Mouse (Mus musculus) adrenal gland, postnatal 14 days (tissue): Measurements from ENCODE around the gene Ppp1ca. TPM values are rescaled to one million over a fixed set of nuclear protein-coding genes. Genes with fewer than 3 reads are reported as not detected.

Experiments used
- DNase-seq: peaks from one replicate; pipeline ENCODE4 v3.0.0; 2021; ENCODE audit warnings: mixed read lengths
- microRNA-seq, 2 experiments: library from miRNA; unstranded; fragments of <30 nt; microRNA quantifications; one replicate each; pipeline ENCODE4 v1.2.0; 2021
- total RNA-seq: library from RNA; stranded (reverse); gene quantifications from 2 replicates; pipeline ENCODE4 v1.2.3, GENCODE M21; 2021

Gene Ppp1ca
- total RNA-seq, 1 experiment from 2014 or later = 369 TPM

DNA sequence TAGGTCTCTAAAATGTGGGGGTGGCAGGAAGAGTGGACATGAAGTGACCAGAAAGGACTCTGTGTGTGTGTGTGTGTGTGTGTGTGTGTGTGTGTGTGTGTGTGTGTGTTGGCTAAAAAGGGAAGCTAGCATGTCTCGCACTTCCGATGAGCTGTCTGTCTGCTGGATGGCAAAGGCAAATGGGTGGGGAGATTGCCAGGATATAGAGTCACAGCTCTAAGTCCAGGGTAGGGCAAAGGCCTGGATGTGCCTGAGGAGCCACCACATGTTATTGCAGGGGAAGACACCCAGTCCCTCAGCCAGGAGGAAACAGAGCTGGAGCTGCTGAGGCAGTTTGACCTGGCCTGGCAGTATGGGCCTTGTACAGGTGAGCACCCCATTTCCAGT lies 40.3 kb downstream of the Ppp1ca start:
- DNase-seq = no peak

DNA sequence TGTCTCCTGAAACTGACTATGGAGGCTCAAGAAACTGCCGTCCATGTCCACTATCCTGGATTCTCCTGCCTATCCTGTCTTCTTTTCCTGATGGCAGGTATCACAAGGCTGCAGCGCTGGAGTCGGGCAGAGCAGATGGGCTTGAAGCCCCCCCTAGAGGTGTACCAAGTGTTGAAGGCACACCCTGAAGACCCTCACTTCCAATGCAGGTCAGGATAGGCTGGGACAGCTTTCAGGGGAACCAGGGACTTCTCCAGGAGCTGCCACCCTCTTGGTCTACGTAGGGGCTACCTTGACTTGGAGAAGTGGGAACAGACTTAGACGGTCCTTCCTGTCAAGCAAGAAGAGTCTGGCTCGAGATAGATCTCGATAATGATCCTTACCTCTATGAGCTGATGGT lies 40.8 kb downstream of the Ppp1ca start:
- no peak for DNase-seq

DNA sequence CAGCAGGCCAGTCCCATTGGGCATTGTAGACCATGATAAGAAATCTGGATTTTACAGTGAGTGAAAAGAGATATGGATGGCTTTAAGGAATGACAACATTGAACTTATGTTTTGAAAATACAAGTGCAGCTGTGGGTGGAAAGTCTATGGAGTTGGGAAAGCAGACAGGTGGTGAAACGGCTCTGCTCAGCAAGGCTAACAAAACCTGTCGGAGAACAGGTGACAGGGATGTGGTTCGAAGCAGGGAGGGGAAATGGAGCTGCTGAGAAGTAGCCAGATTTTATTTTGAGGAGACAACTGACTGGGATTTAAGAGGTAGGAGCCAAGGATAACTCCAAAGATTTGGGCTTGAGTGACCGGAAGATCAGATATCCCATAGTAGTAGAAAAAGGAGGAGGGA lies 42.7 kb downstream of the Ppp1ca start:
- DNase-seq = no peak

DNA sequence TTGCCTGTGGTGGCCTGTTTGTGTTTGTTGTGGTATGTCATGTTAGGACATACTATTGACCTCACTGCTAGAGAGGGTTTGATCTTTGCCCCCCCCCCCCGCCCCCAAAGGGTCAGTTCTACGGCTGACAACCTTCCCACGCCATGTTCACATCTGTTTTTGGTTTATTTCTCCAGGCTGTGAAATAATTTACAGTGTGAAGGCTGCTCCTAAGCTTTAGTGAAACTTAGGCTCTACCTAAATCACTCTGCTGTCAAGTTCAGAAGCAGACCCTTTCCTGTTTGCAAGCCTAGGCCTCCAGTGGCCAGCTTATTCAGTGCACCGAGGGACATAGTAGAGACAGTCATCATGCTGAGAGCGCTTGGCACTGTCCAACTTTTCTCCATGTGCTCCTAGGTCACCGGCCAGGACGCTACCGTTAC lies 48.4 kb downstream of the Ppp1ca start:
- DNase-seq = no peak

DNA sequence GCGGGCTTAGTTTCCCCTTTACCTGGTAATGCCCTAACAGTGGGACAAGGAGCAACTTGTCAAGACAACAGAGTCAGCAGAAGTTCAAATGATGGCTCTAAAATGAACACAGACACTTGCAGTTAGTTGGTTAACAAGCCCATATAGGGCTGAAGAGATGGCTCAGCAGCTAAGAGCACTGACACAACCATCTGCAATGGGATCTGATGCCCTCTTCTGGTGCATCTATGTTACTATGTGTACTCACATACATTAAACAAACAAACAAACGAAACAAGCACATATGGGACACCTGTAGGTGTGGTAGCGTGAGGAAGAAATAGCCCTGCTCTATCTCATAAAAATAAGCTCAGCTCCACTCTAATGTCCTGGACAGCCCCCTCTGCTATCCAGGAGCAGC lies 50.6 kb downstream of the Ppp1ca start:
- DNase-seq = no peak

DNA sequence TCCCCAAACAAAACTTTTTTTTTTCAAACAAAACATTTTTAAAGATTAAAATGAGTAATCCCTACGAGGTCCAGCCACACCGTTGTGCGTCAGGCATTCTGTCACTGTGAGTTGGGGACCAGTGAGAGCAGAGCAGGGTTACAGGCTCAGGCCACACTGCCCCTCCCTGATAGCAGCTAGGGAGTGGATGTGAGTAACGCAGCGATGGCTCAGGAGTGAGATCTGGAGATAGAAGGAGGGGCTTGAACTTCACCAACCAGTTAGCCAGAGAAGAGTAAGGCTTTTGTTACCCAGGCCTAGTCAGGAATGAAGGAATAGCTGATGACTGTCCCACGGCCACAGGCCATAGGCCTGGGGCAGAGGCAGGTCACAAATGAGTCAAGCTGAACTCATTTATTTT lies 52.9 kb downstream of the Ppp1ca start:
- DNase-seq = no peak

Small RNA genes lying within 50 kb of the gene (microRNA-seq; reads per million reads assigned to microRNA genes)
- gene Gm26115 = 0 reads per million in 2 experiments

Other genes starting within 250 kb of the Ppp1ca start
- gene Aldh3b3, start 233.4 kb upstream of the Ppp1ca start, total RNA-seq = 0.41 and 0.44 TPM in 2 replicates
- 7.6 and 11.6 TPM in 2 replicates for gene Aldh3b2, start 219.7 kb upstream of the Ppp1ca start, total RNA-seq
- 25.7 and 31.1 TPM in 2 replicates for gene Acy3, start 205.5 kb upstream of the Ppp1ca start, total RNA-seq
- gene Tbx10, start 199.3 kb upstream of the Ppp1ca start, total RNA-seq = not detected in 2 replicates
- 41.1 and 49.2 TPM in 2 replicates for gene Nudt8, start 191.5 kb upstream of the Ppp1ca start, total RNA-seq
- 0.89 and 1.7 TPM in 2 replicates for gene Gm49405, start 191.4 kb upstream of the Ppp1ca start, total RNA-seq
- gene Doc2g, start 188.8 kb upstream of the Ppp1ca start, total RNA-seq = 1.6 and 2.8 TPM in 2 replicates
- gene Ndufv1, start 179.3 kb upstream of the Ppp1ca start, total RNA-seq = 604 and 685 TPM in 2 replicates
- gene Gstp1, start 154.1 kb upstream of the Ppp1ca start, total RNA-seq = 289 and 329 TPM in 2 replicates
- 62.4 and 76.7 TPM in 2 replicates for gene Gstp2, start 146.0 kb upstream of the Ppp1ca start, total RNA-seq
- 4.5 and 58.0 TPM in 2 replicates for gene Gstp3, start 132.5 kb upstream of the Ppp1ca start, total RNA-seq
- gene Cabp2, start 110.5 kb upstream of the Ppp1ca start, total RNA-seq = not detected in 2 replicates
- gene Cdk2ap2, start 94.9 kb upstream of the Ppp1ca start, total RNA-seq = 78.4 and 97.1 TPM in 2 replicates
- gene Pitpnm1, start 92.1 kb upstream of the Ppp1ca start, total RNA-seq = 95.1 and 116 TPM in 2 replicates
- gene Aip, start 66.2 kb upstream of the Ppp1ca start, total RNA-seq = 81.3 and 94.1 TPM in 2 replicates
- gene Gpr152, start 52.3 kb upstream of the Ppp1ca start, total RNA-seq = 0.08 TPM in 1 of 2 replicates, not detected in the other
- 1.7 and 2.4 TPM in 2 replicates for gene Cabp4, start 48.0 kb upstream of the Ppp1ca start, total RNA-seq
- 183 and 193 TPM in 2 replicates for gene Coro1b, start 43.4 kb upstream of the Ppp1ca start, total RNA-seq
- 4.4 and 27.5 TPM in 2 replicates for gene Ptprcap, start 38.5 kb upstream of the Ppp1ca start, total RNA-seq
- 29.1 and 34.4 TPM in 2 replicates for gene Rps6kb2, start 28.7 kb upstream of the Ppp1ca start, total RNA-seq
- gene Carns1, start 16.6 kb upstream of the Ppp1ca start, total RNA-seq = 2.6 and 4.1 TPM in 2 replicates
- gene Tbc1d10c, start 781 bp upstream of the Ppp1ca start, total RNA-seq = 1.9 and 15.1 TPM in 2 replicates
- gene Rad9a, start 9.6 kb downstream of the Ppp1ca start, total RNA-seq = 8.2 and 10.7 TPM in 2 replicates
- gene Clcf1, start 22.2 kb downstream of the Ppp1ca start, total RNA-seq = 10.8 and 16.3 TPM in 2 replicates
- gene AC109138.7, start 22.3 kb downstream of the Ppp1ca start, total RNA-seq = not detected in 2 replicates
- 43.3 and 57.9 TPM in 2 replicates for gene Pold4, start 39.8 kb downstream of the Ppp1ca start, total RNA-seq
- gene Ssh3, start 77.1 kb downstream of the Ppp1ca start, total RNA-seq = 17.3 and 20.8 TPM in 2 replicates
- 2.7 and 4.8 TPM in 2 replicates for gene Ankrd13d, start 91.1 kb downstream of the Ppp1ca start, total RNA-seq
- gene Grk2, start 114.2 kb downstream of the Ppp1ca start, total RNA-seq = 45.2 and 74.4 TPM in 2 replicates
- gene Kdm2a, start 206.2 kb downstream of the Ppp1ca start, total RNA-seq = 96.2 and 111 TPM in 2 replicates
- 14.1 and 17.3 TPM in 2 replicates for gene Rhod, start 247.4 kb downstream of the Ppp1ca start, total RNA-seq